Mouse (Mus musculus) adrenal gland, postnatal 10 days (tissue): Measurements from ENCODE around the gene Slc34a3. TPM values are rescaled to one million over a fixed set of nuclear protein-coding genes. Genes with fewer than 3 reads are reported as not detected.

ENCODE experiments used
- DNase-seq: peaks from one replicate; pipeline ENCODE4 v3.0.0; 2021; ENCODE audit warnings: mixed read lengths
- total RNA-seq, 2 experiments: library from RNA; stranded (reverse); gene quantifications; 2 replicates each; pipeline ENCODE4 v1.2.3; 2021

The Slc34a3 gene
- total RNA-seq, 2 experiments from 2014 or later, result not detected

- DNase-seq, result peak; percentile 97
These were observed 9.1 kb downstream of the Slc34a3 start for GRCm38 (mm10) chr2:25224766-25225752.

- DNase-seq, result no peak
These were observed 9.7 kb downstream of the Slc34a3 start, which contains the start of gene Tubb4b for GRCm38 (mm10) chr2:25224492-25224765. Tubb4b (minus strand) TSS chr2:25224702.

GRCm38 (mm10) chr2:25223681-25224491 lies 10.3 kb downstream of the Slc34a3 start:
- DNase-seq, result peak; percentile 92

- DNase-seq, result no peak
These were observed 12.8 kb downstream of the Slc34a3 start for GRCm38 (mm10) chr2:25221331-25221772.

- DNase-seq, result no peak
These were observed 15.7 kb downstream of the Slc34a3 start, which contains the start of gene Fam166a for GRCm38 (mm10) chr2:25218445-25218844. Fam166a (plus strand) TSS chr2:25218745.

- DNase-seq, result no peak
These were observed 16.5 kb downstream of the Slc34a3 start for GRCm38 (mm10) chr2:25217666-25218065.

- no peak for DNase-seq
These were observed 19.7 kb downstream of the Slc34a3 start, which contains the start of gene Stpg3 for GRCm38 (mm10) chr2:25214444-25214843. Stpg3 (minus strand) TSS chr2:25214637.

GRCm38 (mm10) chr2:25213266-25213865 lies 20.8 kb downstream of the Slc34a3 start:
- no peak for DNase-seq

- peak; percentile 94 for DNase-seq
These were observed 23.0 kb downstream of the Slc34a3 start, which contains the start of gene Nelfb for GRCm38 (mm10) chr2:25211121-25211670. Nelfb (minus strand) TSS chr2:25211489.

- DNase-seq, result no peak
These were observed 23.5 kb downstream of the Slc34a3 start for GRCm38 (mm10) chr2:25210686-25211085.

GRCm38 (mm10) chr2:25207593-25207992 lies 26.6 kb downstream of the Slc34a3 start:
- no peak for DNase-seq

GRCm38 (mm10) chr2:25203631-25204214 lies 30.4 kb downstream of the Slc34a3 start:
- no peak for DNase-seq

GRCm38 (mm10) chr2:25200631-25201030 lies 33.5 kb downstream of the Slc34a3 start:
- DNase-seq, result no peak

- DNase-seq, result no peak
These were observed 36.2 kb downstream of the Slc34a3 start for GRCm38 (mm10) chr2:25197946-25198345.

- no peak for DNase-seq
These were observed 37.0 kb downstream of the Slc34a3 start for GRCm38 (mm10) chr2:25197191-25197590.

GRCm38 (mm10) chr2:25196172-25196954 lies 37.8 kb downstream of the Slc34a3 start, which contains the start of gene Tor4a:
Tor4a (minus strand) TSS chr2:25196886.
- peak; percentile 87 for DNase-seq

- DNase-seq, result peak; percentile 79
These were observed 38.7 kb downstream of the Slc34a3 start for GRCm38 (mm10) chr2:25195211-25196156.

GRCm38 (mm10) chr2:25194486-25195171 lies 39.5 kb downstream of the Slc34a3 start:
- no peak for DNase-seq

GRCm38 (mm10) chr2:25194006-25194405 lies 40.2 kb downstream of the Slc34a3 start:
- DNase-seq, result no peak
